Comparison of ENCODE assay signal across 16 mouse cellular contexts in the genomic region with DNA sequence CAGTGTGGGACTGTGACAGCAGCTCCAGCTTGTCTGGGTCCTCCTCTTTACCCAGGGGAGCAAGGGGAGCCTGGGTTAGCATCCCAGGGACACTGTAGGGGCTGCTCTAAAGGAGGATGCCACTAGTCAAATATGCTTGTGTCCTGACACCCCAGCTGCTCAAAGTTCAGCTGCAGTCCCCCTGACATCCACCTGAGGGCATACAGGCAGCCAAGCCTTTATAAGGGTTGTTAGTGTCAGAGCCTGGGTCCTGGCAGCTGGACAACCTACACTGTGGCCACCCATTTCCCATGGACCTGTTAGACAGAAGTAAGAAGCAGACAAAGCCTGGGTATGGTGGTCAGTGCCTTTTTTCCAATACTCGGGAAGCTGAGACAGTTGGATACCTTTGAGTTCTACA. TPM values are rescaled to one million over a fixed set of nuclear protein-coding genes. Genes with fewer than 3 reads are reported as not detected.
DNase-seq lines count a peak whose midpoint lies in the region; TF ChIP-seq lines count a peak whose summit lies in the region.
"Had no signal": no experiment of that assay in that cellular context is flagged by ENCODE, and none has a peak within 500 bp of the region (broad histone marks: within the 10 kb centered on the region; RNA-seq: fewer than 3 reads in every experiment).

No protein-coding gene starts in this region.

- no peak for TF ChIP-seq POLR2A in cerebellum, adult 2 months (IDR thresholded peaks at IDR 0.05; ENCODE audit: borderline replicate concordance, insufficient read depth, low read length)
- TF ChIP-seq POLR2A in ES-Bruce4 (IDR thresholded peaks at IDR 0.05; ENCODE audit: insufficient read depth, low read length) = no peak

- H3K9ac ChIP-seq in ES-Bruce4 (ENCODE audit: low read depth, poor library complexity, severe bottlenecking) = no peak overlapping the region
- H3K9ac ChIP-seq: forebrain, embryonic 13.5 days; heart, embryonic 13.5 days; limb, embryonic 15.5 days; neural tube, embryonic 13.5 days had no signal

- H3K4me3 ChIP-seq in cerebellum, adult 2 months (replicated peaks; ENCODE audit: insufficient read depth, low read depth, low read length) = no peak overlapping the region
- no peak overlapping the region for H3K4me3 ChIP-seq in ES-Bruce4 (ENCODE audit: low read depth, low read length)
- H3K4me3 ChIP-seq: forebrain, embryonic 13.5 days; heart, embryonic 13.5 days; hindbrain, embryonic 10.5 days; limb, embryonic 15.5 days; neural tube, embryonic 13.5 days had no signal

- no peak for DNase-seq in cerebellum, adult 2 months
- DNase-seq in cerebellum, adult 11 months = no peak
- peak; percentile 26 for DNase-seq in kidney, postnatal 10 days
- no peak for DNase-seq in kidney, adult 11 months
- DNase-seq in kidney, postnatal 4 days = peak; percentile 14 to 44
- DNase-seq in right cerebral cortex, postnatal 4 days = no peak
- DNase-seq in spleen, adult 18-20 months = no peak

- H3K4me1 ChIP-seq in cerebellum, adult 2 months (ENCODE audit: control insufficient read depth, insufficient read depth, low read length) = peaks cover 21% of the 10 kb centered on the region
- no peaks in the 10 kb centered on the region for H3K4me1 ChIP-seq in ES-Bruce4 (ENCODE audit: control insufficient read depth, insufficient read depth, low read length)
- H3K4me1 ChIP-seq: forebrain, embryonic 13.5 days; heart, embryonic 13.5 days; hindbrain, embryonic 10.5 days; limb, embryonic 15.5 days; neural tube, embryonic 13.5 days had no signal

- no peak overlapping the region for H3K27ac ChIP-seq in cerebellum, adult 2 months (ENCODE audit: insufficient read depth, low read length)
- H3K27ac ChIP-seq in ES-Bruce4 (ENCODE audit: insufficient read depth, low read length) = no peak overlapping the region
- H3K27ac ChIP-seq: forebrain, embryonic 13.5 days; heart, embryonic 13.5 days; hindbrain, embryonic 10.5 days; limb, embryonic 15.5 days; neural tube, embryonic 13.5 days had no signal

- 89% methylated on average over 1 of the region's 1 CpGs for WGBS in cerebellum, adult 2 months

- TF ChIP-seq CTCF in cerebellum, adult 2 months (IDR thresholded peaks at IDR 0.05; ENCODE audit: borderline replicate concordance, insufficient read depth, low read depth, low read length) = peak; percentile 3; the same call in 1 of the 2 replicates
- peak; percentile 0 for TF ChIP-seq CTCF in ES-Bruce4 (IDR thresholded peaks at IDR 0.05; ENCODE audit: low read depth, low read length)

- no peaks in the 10 kb centered on the region for H3K9me3 ChIP-seq in ES-Bruce4 (replicated peaks; ENCODE audit: control insufficient read depth, insufficient read depth, low read length, poor library complexity, severe bottlenecking)
- H3K9me3 ChIP-seq: forebrain, embryonic 13.5 days; heart, embryonic 13.5 days; limb, embryonic 15.5 days; neural tube, embryonic 13.5 days had no signal

- no peaks in the 10 kb centered on the region for H3K36me3 ChIP-seq in ES-Bruce4 (ENCODE audit: control insufficient read depth, insufficient read depth, low read length, poor library complexity, severe bottlenecking)
- H3K36me3 ChIP-seq: heart, embryonic 13.5 days; hindbrain, embryonic 10.5 days; limb, embryonic 15.5 days; neural tube, embryonic 13.5 days had no signal

- TF ChIP-seq EP300 in ES-Bruce4 (IDR thresholded peaks at IDR 0.05; ENCODE audit: insufficient read depth, low read depth, low read length) = no peak

- H3K27me3 ChIP-seq in cerebellum, adult 2 months (ENCODE audit: control insufficient read depth, insufficient read depth, low read length) = no peaks in the 10 kb centered on the region
- H3K27me3 ChIP-seq in ES-Bruce4 (ENCODE audit: control insufficient read depth, insufficient read depth, low read length, poor library complexity, severe bottlenecking) = no peaks in the 10 kb centered on the region
- H3K27me3 ChIP-seq: forebrain, embryonic 13.5 days; heart, embryonic 13.5 days; limb, embryonic 15.5 days; neural tube, embryonic 13.5 days had no signal

RNA-seq across cellular contexts. Expression of a gene that starts 3.0 kb away (rescaled TPM):
- polyA plus RNA-seq in cerebellum, adult 2 months (2012; rRNA removed) = 2.2 and 2.8 TPM in 2 replicates
- polyA plus RNA-seq in ES-Bruce4 (2011; ENCODE audit: insufficient read depth, insufficient read length, low read depth, missing spikeins) = 0.94 TPM in 1 of 2 replicates, not detected in the other
- polyA plus RNA-seq: embryonic facial prominence, embryonic 14.5 days; forebrain, embryonic 13.5 days; heart, embryonic 13.5 days; limb, embryonic 15.5 days had no signal

RNA-seq across cellular contexts. Expression of a gene that starts 17.6 kb away (rescaled TPM):
- polyA plus RNA-seq in cerebellum, adult 2 months (2012; rRNA removed) = not detected in 2 replicates
- not detected in 2 replicates for polyA plus RNA-seq in ES-Bruce4 (2011; ENCODE audit: insufficient read depth, insufficient read length, low read depth, missing spikeins)
- polyA plus RNA-seq: embryonic facial prominence, embryonic 14.5 days; forebrain, embryonic 13.5 days; heart, embryonic 13.5 days; hindbrain, embryonic 10.5 days; large intestine, adult 2 months; limb, embryonic 15.5 days; neural tube, embryonic 13.5 days; spleen, adult 2 months had no signal

RNA-seq across cellular contexts. Expression of a gene that starts 27.8 kb away (rescaled TPM):
- not detected in 2 replicates for polyA plus RNA-seq in cerebellum, adult 2 months (2012; rRNA removed)
- polyA plus RNA-seq in ES-Bruce4 (2011; ENCODE audit: insufficient read depth, insufficient read length, low read depth, missing spikeins) = not detected in 2 replicates
- polyA plus RNA-seq: embryonic facial prominence, embryonic 14.5 days; forebrain, embryonic 13.5 days; heart, embryonic 13.5 days; hindbrain, embryonic 10.5 days; large intestine, adult 2 months; limb, embryonic 15.5 days; neural tube, embryonic 13.5 days; spleen, adult 2 months had no signal

RNA-seq across cellular contexts. Expression of a gene that starts 33.2 kb away (rescaled TPM):
- polyA plus RNA-seq in cerebellum, adult 2 months (2012; rRNA removed) = 67.0 and 68.4 TPM in 2 replicates
- polyA plus RNA-seq in ES-Bruce4 (2011; ENCODE audit: insufficient read depth, insufficient read length, low read depth, missing spikeins) = 29.6 and 40.2 TPM in 2 replicates

RNA-seq across cellular contexts. Expression of a gene that starts 42.9 kb away (rescaled TPM):
- 35.3 and 37.5 TPM in 2 replicates for polyA plus RNA-seq in cerebellum, adult 2 months (2012; rRNA removed)
- 76.5 and 81.2 TPM in 2 replicates for polyA plus RNA-seq in ES-Bruce4 (2011; ENCODE audit: insufficient read depth, insufficient read length, low read depth, missing spikeins)

Comparison
In these comparisons a context has a peak if more than half of its experiments do, and no peak if none do; other contexts are left out.
1. DNase-seq: peak in kidney, postnatal 10 days (single experiment) and kidney, postnatal 4 days (2 of 2); none in cerebellum, adult 2 months (0 of 2), cerebellum, adult 11 months (single experiment), kidney, adult 11 months (single experiment), right cerebral cortex, postnatal 4 days (single experiment) and spleen, adult 18-20 months (0 of 2).